Mouse (Mus musculus): ENCODE measurements at regions not wholly inside any gene's neighbourhood (a gene's known extent, or its start where the extent isn't known, plus 50 kb on each side); places are given as distances from the start of the nearest gene placed in this dataset.

GRCm38 (mm10) chr1:92776353-92776752, 55.1 kb upstream of the Gpc1 start:
- no peak for DNase-seq (ENCODE audit: low spot score)
- H3K4me3 ChIP-seq (ENCODE audit: low read depth, low read length): no peak overlapping the region
- no peaks in the 10 kb centered on the region; the same call in 1 of the 2 replicates for H3K4me1 ChIP-seq (replicated peaks; ENCODE audit: control insufficient read depth, insufficient read depth, low read length)
- H3K27ac ChIP-seq (ENCODE audit: low read depth, low read length): no peak overlapping the region
- no peaks in the 10 kb centered on the region for H3K36me3 ChIP-seq (ENCODE audit: control insufficient read depth, insufficient read depth, low read length)
- H3K9me3 ChIP-seq (ENCODE audit: control insufficient read depth, low read length): no peaks in the 10 kb centered on the region
- no peak overlapping the region for H3K4me2 ChIP-seq (replicated peaks; ENCODE audit: low read depth, low read length)
- ATAC-seq (ENCODE audit: low FRiP score): no peak
- WGBS: 78% methylated on average over 4 of the region's 4 CpGs
- no peaks in the 10 kb centered on the region for H3K27me3 ChIP-seq (ENCODE audit: control insufficient read depth, insufficient read depth, low read length)
- H3K9ac ChIP-seq (ENCODE audit: low read depth, low read length): no peak overlapping the region

- Histone ChIP-seq H3K4me2 (replicated peaks; ENCODE audit: low read depth, low read length) (no peak overlapping the region), H3K9ac (ENCODE audit: low read depth, low read length) (no peak overlapping the region), H3K4me1 (replicated peaks; ENCODE audit: control insufficient read depth, insufficient read depth, low read length) (no peaks in the 10 kb centered on the region; the same call in 1 of the 2 replicates), H3K9me3 (ENCODE audit: control insufficient read depth, low read length) (no peaks in the 10 kb centered on the region), H3K27ac (ENCODE audit: low read depth, low read length) (no peak overlapping the region), H3K36me3 (ENCODE audit: control insufficient read depth, insufficient read depth, low read length) (no peaks in the 10 kb centered on the region), H3K4me3 (ENCODE audit: low read depth, low read length) (no peak overlapping the region), H3K27me3 (ENCODE audit: control insufficient read depth, insufficient read depth, low read length) (no peaks in the 10 kb centered on the region)
- DNase-seq (ENCODE audit: low spot score) (no peak), ATAC-seq (ENCODE audit: low FRiP score) (no peak)
- 86% methylated on average over 3 of the region's 3 CpGs for WGBS
These were observed 55.5 kb upstream of the Gpc1 start for GRCm38 (mm10) chr1:92775908-92776307.

GRCm38 (mm10) chr1:92774743-92775692, 56.4 kb upstream of the Gpc1 start:
- H3K4me3 ChIP-seq (ENCODE audit: low read depth, low read length): no peak overlapping the region
- DNase-seq (ENCODE audit: low spot score) (no peak), ATAC-seq (ENCODE audit: low FRiP score) (no peak)
- no peak overlapping the region for H3K9ac ChIP-seq (ENCODE audit: low read depth, low read length)
- no peak overlapping the region for H3K4me2 ChIP-seq (replicated peaks; ENCODE audit: low read depth, low read length)
- no peak overlapping the region for H3K27ac ChIP-seq (ENCODE audit: low read depth, low read length)
- WGBS: 45% methylated on average over 16 of the region's 16 CpGs
- no peaks in the 10 kb centered on the region; the same call in 1 of the 2 replicates for H3K4me1 ChIP-seq (replicated peaks; ENCODE audit: control insufficient read depth, insufficient read depth, low read length)
- no peaks in the 10 kb centered on the region for H3K36me3 ChIP-seq (ENCODE audit: control insufficient read depth, insufficient read depth, low read length)
- H3K27me3 ChIP-seq (ENCODE audit: control insufficient read depth, insufficient read depth, low read length): no peaks in the 10 kb centered on the region
- H3K9me3 ChIP-seq (ENCODE audit: control insufficient read depth, low read length): no peaks in the 10 kb centered on the region

- Histone ChIP-seq H3K36me3 (ENCODE audit: control insufficient read depth, insufficient read depth, low read length) (no peaks in the 10 kb centered on the region), H3K27ac (ENCODE audit: low read depth, low read length) (no peak overlapping the region), H3K9ac (ENCODE audit: low read depth, low read length) (no peak overlapping the region), H3K4me2 (replicated peaks; ENCODE audit: low read depth, low read length) (no peak overlapping the region), H3K9me3 (ENCODE audit: control insufficient read depth, low read length) (no peaks in the 10 kb centered on the region), H3K4me1 (replicated peaks; ENCODE audit: control insufficient read depth, insufficient read depth, low read length) (no peaks in the 10 kb centered on the region; the same call in 1 of the 2 replicates), H3K4me3 (ENCODE audit: low read depth, low read length) (no peak overlapping the region), H3K27me3 (ENCODE audit: control insufficient read depth, insufficient read depth, low read length) (no peaks in the 10 kb centered on the region)
- ATAC-seq (ENCODE audit: low FRiP score): no peak
- WGBS: 62% methylated on average over 3 of the region's 3 CpGs
- no peak for DNase-seq (ENCODE audit: low spot score)
These were observed 57.4 kb upstream of the Gpc1 start for GRCm38 (mm10) chr1:92774006-92774405.

GRCm38 (mm10) chr1:92772784-92773113, 58.7 kb upstream of the Gpc1 start:
- ATAC-seq (ENCODE audit: low FRiP score) (no peak), DNase-seq (ENCODE audit: low spot score) (no peak)
- 64% methylated on average over 10 of the region's 10 CpGs for WGBS

GRCm38 (mm10) chr1:92772101-92772783, 59.2 kb upstream of the Gpc1 start:
- WGBS: 69% methylated on average over 9 of the region's 9 CpGs
- no peaks in the 10 kb centered on the region; the same call in 1 of the 2 replicates for H3K4me1 ChIP-seq (replicated peaks; ENCODE audit: control insufficient read depth, insufficient read depth, low read length)
- no peak for DNase-seq (ENCODE audit: low spot score)

More at GRCm38 (mm10) chr1:92772784-92773113, 58.7 kb upstream of the Gpc1 start:
- Histone ChIP-seq H3K27me3 (ENCODE audit: control insufficient read depth, insufficient read depth, low read length) (no peaks in the 10 kb centered on the region), H3K4me1 (replicated peaks; ENCODE audit: control insufficient read depth, insufficient read depth, low read length) (no peaks in the 10 kb centered on the region; the same call in 1 of the 2 replicates), H3K9me3 (ENCODE audit: control insufficient read depth, low read length) (no peaks in the 10 kb centered on the region), H3K27ac (ENCODE audit: low read depth, low read length) (no peak overlapping the region), H3K36me3 (ENCODE audit: control insufficient read depth, insufficient read depth, low read length) (no peaks in the 10 kb centered on the region), H3K4me3 (ENCODE audit: low read depth, low read length) (no peak overlapping the region), H3K9ac (ENCODE audit: low read depth, low read length) (no peak overlapping the region), H3K4me2 (replicated peaks; ENCODE audit: low read depth, low read length) (no peak overlapping the region)

GRCm38 (mm10) chr1:92769696-92770095, 61.7 kb upstream of the Gpc1 start:
- Histone ChIP-seq H3K36me3 (ENCODE audit: control insufficient read depth, insufficient read depth, low read length) (no peaks in the 10 kb centered on the region), H3K9ac (ENCODE audit: low read depth, low read length) (no peak overlapping the region), H3K4me3 (ENCODE audit: low read depth, low read length) (no peak overlapping the region), H3K4me2 (replicated peaks; ENCODE audit: low read depth, low read length) (no peak overlapping the region), H3K27me3 (ENCODE audit: control insufficient read depth, insufficient read depth, low read length) (no peaks in the 10 kb centered on the region), H3K4me1 (replicated peaks; ENCODE audit: control insufficient read depth, insufficient read depth, low read length) (no peaks in the 10 kb centered on the region), H3K27ac (ENCODE audit: low read depth, low read length) (no peak overlapping the region), H3K9me3 (ENCODE audit: control insufficient read depth, low read length) (no peaks in the 10 kb centered on the region)
- WGBS: 64% methylated on average over 7 of the region's 7 CpGs
- ATAC-seq (ENCODE audit: low FRiP score) (no peak), DNase-seq (ENCODE audit: low spot score) (no peak)

More at GRCm38 (mm10) chr1:92772101-92772783, 59.2 kb upstream of the Gpc1 start:
- no peaks in the 10 kb centered on the region for H3K36me3 ChIP-seq (ENCODE audit: control insufficient read depth, insufficient read depth, low read length)
- no peaks in the 10 kb centered on the region for H3K27me3 ChIP-seq (ENCODE audit: control insufficient read depth, insufficient read depth, low read length)
- no peak overlapping the region for H3K4me2 ChIP-seq (replicated peaks; ENCODE audit: low read depth, low read length)
- no peak overlapping the region for H3K9ac ChIP-seq (ENCODE audit: low read depth, low read length)
- H3K9me3 ChIP-seq (ENCODE audit: control insufficient read depth, low read length): no peaks in the 10 kb centered on the region
- no peak for ATAC-seq (ENCODE audit: low FRiP score)
- no peak overlapping the region for H3K4me3 ChIP-seq (ENCODE audit: low read depth, low read length)
- H3K27ac ChIP-seq (ENCODE audit: low read depth, low read length): no peak overlapping the region

- no peaks in the 10 kb centered on the region for H3K4me1 ChIP-seq (replicated peaks; ENCODE audit: control insufficient read depth, insufficient read depth, low read length)
- DNase-seq (ENCODE audit: low spot score) (no peak), ATAC-seq (ENCODE audit: low FRiP score) (no peak)
- no peaks in the 10 kb centered on the region for H3K27me3 ChIP-seq (ENCODE audit: control insufficient read depth, insufficient read depth, low read length)
- WGBS: 75% methylated on average over 4 of the region's 4 CpGs
- H3K36me3 ChIP-seq (ENCODE audit: control insufficient read depth, insufficient read depth, low read length): no peaks in the 10 kb centered on the region
- H3K4me2 ChIP-seq (replicated peaks; ENCODE audit: low read depth, low read length): no peak overlapping the region
- H3K27ac ChIP-seq (ENCODE audit: low read depth, low read length): no peak overlapping the region
- no peaks in the 10 kb centered on the region for H3K9me3 ChIP-seq (ENCODE audit: control insufficient read depth, low read length)
- no peak overlapping the region for H3K9ac ChIP-seq (ENCODE audit: low read depth, low read length)
- H3K4me3 ChIP-seq (ENCODE audit: low read depth, low read length): no peak overlapping the region
These were observed 62.3 kb upstream of the Gpc1 start for GRCm38 (mm10) chr1:92769156-92769555.
